Mouse (Mus musculus) testis, adult 2 months (tissue): ENCODE results near the gene Hist1h2bc.

Experiments
- CTCF ChIP-seq: fragments of 200-500 bp; IDR thresholded peaks from 2 replicates; pipeline ENCODE4 v1.5.1; 2012; ENCODE audit warnings: low read depth, mild to moderate bottlenecking, inconsistent platforms, low read length, moderate library complexity; ENCODE audit not compliant: control insufficient read depth, insufficient read depth, insufficient replicate concordance
- POLR2A ChIP-seq: fragments of 200-500 bp; IDR thresholded peaks from 2 replicates; pipeline ENCODE4 v1.6.1; 2012; ENCODE audit warnings: low read depth, mild to moderate bottlenecking, inconsistent platforms, low read length, moderate library complexity; ENCODE audit not compliant: control insufficient read depth

- no peak for TF ChIP-seq CTCF
- TF ChIP-seq POLR2A = no peak
These were observed 45.7 kb downstream of the Hist1h2bc start for GRCm38 (mm10) chr13:23729706-23730105.
